Mouse (Mus musculus): ENCODE results near the gene Hist1h2af. TPM values are rescaled to one million over a fixed set of nuclear protein-coding genes. Genes with fewer than 3 reads are reported as not detected.
"Not testable (repeated sequence)": the region's sequence is repeated elsewhere in the genome, so short reads cannot be mapped to it uniquely, and the experiment has no call there.

The Hist1h2af gene
- polyA plus RNA-seq, 1 experiment from 2014 or later = 8.3 TPM

DNA sequence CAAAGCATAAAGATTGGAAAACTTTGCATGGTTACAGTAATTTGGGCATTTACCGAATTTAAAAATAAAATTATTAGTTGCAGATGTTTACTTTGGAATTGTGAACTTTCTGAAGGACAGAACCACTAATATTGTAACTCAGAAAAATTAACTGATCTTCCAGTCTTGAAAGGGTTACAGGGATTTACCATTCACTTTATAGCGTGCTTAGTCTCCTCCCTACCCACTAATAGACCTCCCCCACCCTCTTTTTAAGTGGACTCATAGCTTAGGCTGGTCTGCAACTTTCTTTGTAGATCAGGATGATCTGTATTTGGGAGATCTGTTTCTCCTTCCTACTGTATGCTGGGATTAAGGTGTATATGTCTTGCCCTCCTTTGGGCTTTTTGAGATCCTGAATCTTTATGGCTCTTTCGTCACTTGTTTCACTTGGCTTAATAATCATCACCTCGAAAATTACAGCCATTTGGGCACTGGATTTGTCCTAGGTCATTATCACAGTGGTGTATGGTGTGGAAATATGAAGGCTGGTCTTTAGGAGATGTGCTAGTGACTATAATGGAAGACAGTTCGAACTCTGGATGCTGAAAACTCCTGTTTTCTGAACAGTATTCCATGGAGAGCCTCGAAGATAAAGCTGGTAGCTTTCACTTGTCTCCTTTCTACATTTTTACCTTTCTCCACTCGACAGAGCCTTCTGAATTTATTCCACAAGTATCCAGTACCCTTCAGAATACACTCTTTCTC lies 2.5 kb downstream of the Hist1h2af start:
- Histone ChIP-seq H3K4me3 (replicated peaks) (peak overlapping the region; percentile 66), H3K4me1 (replicated peaks) (peaks cover 55% of the 10 kb centered on the region), H3K9me3 (replicated peaks) (no peaks in the 10 kb centered on the region), H3K27me3 (no peaks in the 10 kb centered on the region), H3K36me3 (replicated peaks) (no peaks in the 10 kb centered on the region), H3K9ac (peak overlapping the region; percentile 73), H3K4me2 (peak overlapping the region; percentile 78), H3K27ac (replicated peaks) (peak overlapping the region; percentile 98)
- ATAC-seq (ENCODE audit: insufficient read depth) = no peak
- 12% methylated on average over 7 of the region's 7 CpGs for WGBS (ENCODE audit: insufficient replicate concordance)

DNA sequence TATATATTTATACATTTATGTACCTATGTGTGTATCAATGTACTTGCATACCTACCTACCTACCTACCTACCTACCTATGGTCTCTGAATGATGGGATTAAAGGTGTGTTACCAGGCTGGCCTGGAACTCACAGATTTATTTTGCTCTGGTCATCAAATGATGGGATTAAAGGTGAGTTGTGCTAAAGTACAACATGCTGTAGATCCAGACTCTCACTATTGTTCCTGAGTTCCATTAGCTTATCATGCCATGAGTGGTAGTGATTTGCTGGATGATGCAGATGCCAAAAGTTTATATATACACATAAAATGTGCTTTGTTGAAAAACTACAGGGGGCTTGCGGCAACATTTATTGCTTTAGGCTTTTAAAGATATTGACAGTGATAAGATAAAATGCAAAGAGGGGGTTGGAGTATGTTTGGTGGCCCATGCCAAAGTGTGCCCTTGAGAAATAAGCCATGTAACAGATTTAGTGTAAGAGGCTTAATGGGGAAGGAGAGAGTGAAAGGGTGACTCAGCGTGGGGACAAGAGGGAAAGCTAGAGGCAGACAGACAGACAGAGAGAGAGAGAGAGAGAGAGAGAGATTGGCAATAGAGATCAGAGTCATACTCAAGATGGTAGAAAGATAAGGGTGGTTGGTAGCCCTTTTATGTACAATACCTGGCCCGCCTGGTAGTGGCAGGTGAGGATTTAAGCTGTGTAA lies 3.5 kb downstream of the Hist1h2af start:
- no peaks in the 10 kb centered on the region for H3K36me3 ChIP-seq (replicated peaks)
- H3K4me2 ChIP-seq = peak overlapping the region; percentile 78
- no peaks in the 10 kb centered on the region for H3K9me3 ChIP-seq (replicated peaks)
- peak overlapping the region; percentile 98 for H3K27ac ChIP-seq (replicated peaks)
- ATAC-seq (ENCODE audit: insufficient read depth) = no peak
- H3K27me3 ChIP-seq = no peaks in the 10 kb centered on the region
- WGBS (ENCODE audit: insufficient replicate concordance) = 57% methylated on average over 3 of the region's 3 CpGs
- H3K4me3 ChIP-seq (replicated peaks) = peak overlapping the region; percentile 66
- H3K4me1 ChIP-seq (replicated peaks) = peaks cover 58% of the 10 kb centered on the region
- peak overlapping the region; percentile 73 for H3K9ac ChIP-seq

DNA sequence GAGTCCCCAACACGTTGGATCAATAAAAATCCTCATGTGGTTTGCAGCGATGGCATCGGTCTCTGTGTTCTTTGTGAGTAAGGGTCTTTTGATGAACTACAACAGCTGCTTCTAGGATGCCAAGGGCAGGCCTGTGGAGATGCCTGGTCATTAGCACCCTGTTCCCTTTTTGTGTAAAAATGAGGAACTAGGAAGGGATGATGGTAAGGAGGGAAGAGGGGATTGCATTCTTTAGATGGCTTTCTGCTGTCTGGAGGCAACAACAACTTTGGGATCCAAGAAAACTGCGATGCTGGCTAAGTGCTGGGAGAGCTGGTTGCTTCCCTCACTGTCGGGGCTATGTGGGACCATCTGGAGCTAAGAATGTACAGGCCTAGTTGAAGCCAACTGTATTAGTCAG lies 4.5 kb downstream of the Hist1h2af start:
- Histone ChIP-seq H3K4me3 (replicated peaks) (0 out of 2 replicates have a peak overlapping the region, but pooled peaks have one; percentile 66), H3K9me3 (replicated peaks) (no peaks in the 10 kb centered on the region), H3K4me2 (peak overlapping the region; percentile 78), H3K27ac (replicated peaks) (peak overlapping the region; percentile 98), H3K36me3 (replicated peaks) (no peaks in the 10 kb centered on the region), H3K9ac (peak overlapping the region; percentile 73; the same call in 1 of the 2 replicates), H3K27me3 (no peaks in the 10 kb centered on the region), H3K4me1 (replicated peaks) (peaks cover 47% of the 10 kb centered on the region)
- WGBS (ENCODE audit: insufficient replicate concordance) = 72% methylated on average over 5 of the region's 5 CpGs
- no peak for ATAC-seq (ENCODE audit: insufficient read depth)

DNA sequence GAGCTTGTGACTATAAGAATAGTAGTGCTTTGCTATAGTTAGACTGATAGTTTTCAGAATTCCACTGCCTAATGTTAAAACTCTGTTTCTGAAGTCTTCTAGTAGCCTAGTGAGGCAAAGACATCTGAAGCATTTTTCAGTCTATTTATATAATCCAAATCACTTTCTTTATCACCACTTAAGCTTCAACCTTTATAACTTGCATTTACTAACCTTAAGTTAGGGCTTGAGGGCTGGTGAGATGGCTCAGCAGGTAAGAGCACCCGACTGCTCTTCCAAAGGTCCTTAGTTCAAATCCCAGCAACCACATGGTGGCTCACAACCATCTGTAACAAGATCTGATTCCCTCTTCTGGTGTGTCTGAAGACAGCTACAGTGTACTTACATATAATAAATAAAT lies 6.1 kb downstream of the Hist1h2af start:
- H3K4me3 ChIP-seq (replicated peaks); H3K4me2 ChIP-seq; H3K36me3 ChIP-seq (replicated peaks); H3K9me3 ChIP-seq (replicated peaks); H3K27me3 ChIP-seq; H3K9ac ChIP-seq; ATAC-seq (ENCODE audit: insufficient read depth): not testable (repeated sequence)
- WGBS (ENCODE audit: insufficient replicate concordance) = 66% methylated on average over 1 of the region's 1 CpGs
- H3K4me1 ChIP-seq (replicated peaks) = peaks cover 40% of the 10 kb centered on the region
- peak overlapping the region; percentile 98; the same call in 1 of the 2 replicates for H3K27ac ChIP-seq (replicated peaks)

DNA sequence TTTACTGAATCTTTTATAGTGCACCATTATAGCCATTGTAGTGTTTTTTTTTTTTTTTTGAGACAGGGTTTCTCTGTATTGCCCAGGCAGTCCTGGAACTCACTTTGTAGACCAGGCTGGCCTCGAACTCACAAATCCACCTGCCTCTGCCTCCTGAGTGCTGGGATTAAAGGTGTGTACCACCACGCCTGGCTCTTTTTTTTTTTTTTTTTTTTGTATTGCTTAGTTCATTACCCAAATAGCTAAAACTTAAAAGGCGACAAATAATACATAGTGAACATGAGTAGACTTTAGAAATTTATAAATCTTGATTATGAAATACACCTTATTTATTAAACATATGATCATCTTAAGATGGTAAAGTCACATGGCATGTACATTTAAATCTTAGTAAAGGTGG lies 7.8 kb downstream of the Hist1h2af start:
- H3K4me3 ChIP-seq (replicated peaks) = peak overlapping the region; percentile 63
- no peaks in the 10 kb centered on the region for H3K9me3 ChIP-seq (replicated peaks)
- peak overlapping the region; percentile 74 for H3K27ac ChIP-seq (replicated peaks)
- H3K27me3 ChIP-seq = no peaks in the 10 kb centered on the region
- ATAC-seq (ENCODE audit: insufficient read depth) = no peak
- H3K4me1 ChIP-seq (replicated peaks) = peaks cover 45% of the 10 kb centered on the region
- peak overlapping the region; percentile 66 for H3K4me2 ChIP-seq
- 0 out of 2 replicates have a peak overlapping the region, but pooled peaks have one; percentile 43 for H3K9ac ChIP-seq
- H3K36me3 ChIP-seq (replicated peaks) = no peaks in the 10 kb centered on the region
- 46% methylated on average over 3 of the region's 3 CpGs for WGBS (ENCODE audit: insufficient replicate concordance)

DNA sequence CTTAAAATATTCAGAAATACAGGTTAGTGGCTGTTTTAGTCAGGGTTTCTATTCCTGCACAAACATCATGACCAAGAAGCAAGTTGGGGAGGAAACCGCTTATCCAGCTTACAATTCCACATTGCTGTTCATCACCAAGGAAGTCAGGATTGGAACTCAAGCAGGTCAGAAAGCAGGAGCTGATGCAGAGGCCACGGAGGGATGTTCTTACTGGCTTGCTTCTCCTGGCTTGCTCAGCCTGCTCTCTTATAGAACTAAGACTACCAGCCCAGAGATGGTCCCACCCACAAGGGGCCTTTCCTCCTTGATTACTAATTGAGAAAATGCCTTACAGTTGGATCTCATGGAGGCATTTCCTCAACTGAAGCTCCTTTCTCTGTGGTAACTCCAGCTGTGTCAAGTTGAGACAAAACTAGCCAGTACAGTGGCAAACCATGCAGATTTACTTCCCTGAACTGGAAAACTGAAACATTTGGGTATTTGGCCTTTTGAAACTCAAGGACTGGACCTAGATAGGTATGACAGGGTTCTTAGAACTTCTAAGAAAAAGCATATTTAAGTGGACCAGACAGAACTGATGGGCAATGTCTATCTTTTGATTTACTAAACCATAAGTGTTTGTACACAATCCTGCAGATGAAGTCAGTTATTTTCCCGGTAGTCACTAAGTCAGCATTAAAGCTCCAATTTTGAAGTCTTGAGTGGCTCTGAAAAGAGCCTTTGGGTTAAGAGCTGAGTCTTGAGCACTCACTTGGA lies 8.7 kb downstream of the Hist1h2af start:
- Histone ChIP-seq H3K4me3 (replicated peaks) (peak overlapping the region; percentile 63), H3K27ac (replicated peaks) (peak overlapping the region; percentile 97), H3K4me1 (replicated peaks) (peaks cover 42% of the 10 kb centered on the region), H3K9ac (peak overlapping the region; percentile 75), H3K4me2 (peak overlapping the region; percentile 66)
- not testable (repeated sequence) for H3K36me3 ChIP-seq (replicated peaks); ATAC-seq (ENCODE audit: insufficient read depth); H3K27me3 ChIP-seq; H3K9me3 ChIP-seq (replicated peaks)
- 9% methylated on average over 3 of the region's 3 CpGs for WGBS (ENCODE audit: insufficient replicate concordance)

DNA sequence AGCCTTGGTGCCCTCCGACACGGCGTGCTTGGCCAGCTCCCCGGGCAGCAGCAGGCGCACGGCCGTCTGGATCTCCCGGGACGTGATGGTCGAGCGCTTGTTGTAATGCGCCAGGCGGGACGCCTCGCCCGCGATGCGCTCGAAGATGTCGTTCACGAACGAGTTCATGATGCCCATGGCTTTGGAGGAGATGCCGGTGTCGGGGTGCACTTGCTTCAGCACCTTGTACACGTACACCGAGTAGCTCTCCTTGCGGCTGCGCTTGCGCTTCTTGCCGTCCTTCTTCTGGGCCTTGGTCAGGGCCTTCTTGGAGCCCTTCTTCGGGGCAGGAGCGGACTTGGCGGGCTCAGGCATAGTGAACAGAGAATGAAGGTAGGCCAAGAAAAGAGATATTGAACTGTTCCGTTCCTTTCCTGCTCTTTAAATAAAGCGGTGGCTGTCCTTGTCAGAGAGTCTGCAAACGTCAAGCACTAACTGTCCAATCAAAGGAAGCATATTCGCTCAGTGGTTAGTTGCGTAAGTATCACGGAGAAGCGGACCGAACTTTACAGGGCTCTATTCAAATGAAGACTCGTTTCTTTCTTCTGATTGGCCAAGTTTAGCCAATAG lies 9.4 kb downstream of the Hist1h2af start, which contains the start of gene Hist1h2bh:
Hist1h2bh (minus strand) TSS at position 394 of the 609 bp plus-strand sequence.
- H3K9me3 ChIP-seq (replicated peaks); H3K27me3 ChIP-seq; H3K36me3 ChIP-seq (replicated peaks): not testable (repeated sequence)
- under 1% methylated on average over 42 of the region's 42 CpGs for WGBS (ENCODE audit: insufficient replicate concordance)
- H3K4me1 ChIP-seq (replicated peaks) = peaks cover 35% of the 10 kb centered on the region
- peak within 1 kb of the TSS; percentile 75 for H3K9ac ChIP-seq
- peak within 1 kb of the TSS; percentile 63 for H3K4me3 ChIP-seq (replicated peaks)
- peak within 1 kb of the TSS; percentile 66 for H3K4me2 ChIP-seq
- peak within 1 kb of the TSS; percentile 97 for H3K27ac ChIP-seq (replicated peaks)
- peak; percentile 85 for ATAC-seq (ENCODE audit: insufficient read depth)

DNA sequence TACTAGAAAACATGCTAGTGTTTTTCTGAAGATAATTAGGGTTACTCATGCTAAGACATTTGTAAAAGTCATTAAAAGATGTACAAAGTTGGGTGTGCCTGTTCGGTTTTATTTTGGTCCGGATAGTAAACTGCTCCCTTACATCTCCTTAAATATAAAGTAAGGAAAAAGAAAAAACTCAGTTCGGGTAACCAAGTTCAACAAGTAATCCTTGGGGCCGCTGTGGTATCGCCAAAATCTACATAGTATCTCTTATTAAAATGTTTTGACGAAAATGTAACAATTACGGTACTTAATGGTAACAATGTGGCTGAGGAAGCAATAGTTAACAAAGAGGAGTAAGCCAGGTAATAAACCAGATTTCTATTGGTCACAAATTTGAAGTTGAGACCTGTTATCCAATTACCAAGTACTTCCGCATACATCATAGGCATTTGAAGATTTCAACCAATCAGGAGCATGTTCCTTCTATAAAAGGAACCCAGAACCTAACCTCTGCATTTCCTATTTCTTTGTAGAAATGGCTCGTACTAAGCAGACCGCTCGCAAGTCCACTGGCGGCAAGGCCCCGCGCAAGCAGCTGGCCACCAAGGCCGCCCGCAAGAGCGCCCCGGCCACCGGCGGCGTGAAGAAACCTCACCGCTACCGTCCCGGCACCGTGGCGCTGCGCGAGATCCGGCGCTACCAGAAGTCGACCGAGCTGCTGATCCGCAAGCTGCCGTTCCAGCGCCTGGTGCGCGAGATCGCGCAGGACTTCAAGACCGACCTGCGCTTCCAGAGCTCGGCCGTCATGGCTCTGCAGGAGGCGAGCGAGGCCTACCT lies 10.5 kb downstream of the Hist1h2af start, which contains the start of gene Hist1h3f:
Hist1h3f (plus strand) TSS at position 88 of the 822 bp plus-strand sequence.
- Histone ChIP-seq H3K4me2 (peak within 1 kb of the TSS; percentile 66), H3K27ac (replicated peaks) (peak within 1 kb of the TSS; percentile 97), H3K9ac (peak within 1 kb of the TSS; percentile 75), H3K4me1 (replicated peaks) (peaks cover 30% of the 10 kb centered on the region), H3K36me3 (replicated peaks) (no peaks in the 10 kb centered on the region), H3K4me3 (replicated peaks) (peak within 1 kb of the TSS; percentile 63), H3K9me3 (replicated peaks) (no peaks in the 10 kb centered on the region), H3K27me3 (no peaks in the 10 kb centered on the region)
- peak; percentile 75 for ATAC-seq (ENCODE audit: insufficient read depth)
- under 1% methylated on average over 31 of the region's 45 CpGs for WGBS (ENCODE audit: insufficient replicate concordance)

DNA sequence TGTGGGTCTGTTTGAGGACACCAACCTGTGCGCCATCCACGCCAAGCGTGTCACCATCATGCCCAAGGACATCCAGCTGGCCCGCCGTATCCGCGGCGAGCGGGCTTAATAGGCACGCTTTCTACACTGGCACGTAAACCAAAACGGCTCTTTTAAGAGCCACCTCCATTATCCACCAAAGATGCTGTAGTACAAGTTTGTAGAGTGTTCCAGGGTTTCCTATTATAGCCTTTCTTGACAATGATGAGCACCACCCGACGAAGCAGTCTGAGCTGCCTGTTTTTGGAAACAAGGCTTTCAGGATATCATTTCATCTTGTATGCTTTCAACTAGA lies 11.0 kb downstream of the Hist1h2af start:
- not testable (repeated sequence) for H3K36me3 ChIP-seq (replicated peaks)

DNA sequence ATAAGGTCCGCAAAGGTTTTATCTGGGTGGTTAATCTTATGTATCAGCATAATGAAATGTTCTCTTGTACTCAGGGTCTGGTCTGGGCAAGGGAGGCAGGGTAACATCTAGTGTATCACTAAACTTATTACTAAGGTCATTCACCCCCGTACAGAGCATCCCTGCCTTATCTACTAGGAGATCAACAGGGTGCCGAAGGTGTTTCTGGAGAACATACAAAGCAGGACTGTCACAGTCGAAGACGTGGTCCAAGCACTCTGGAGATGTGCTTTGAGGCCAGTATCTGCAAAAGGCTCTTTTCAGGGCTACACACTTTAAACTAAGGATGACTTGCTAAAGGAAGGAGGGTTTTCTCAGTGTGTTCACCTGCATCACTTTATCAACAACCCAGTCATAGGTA lies 13.0 kb downstream of the Hist1h2af start:
- ATAC-seq (ENCODE audit: insufficient read depth) = no peak
- H3K9me3 ChIP-seq (replicated peaks) = no peaks in the 10 kb centered on the region
- H3K4me1 ChIP-seq (replicated peaks) = peaks cover 33% of the 10 kb centered on the region
- peak overlapping the region; percentile 38; the same call in 1 of the 2 replicates for H3K4me3 ChIP-seq (replicated peaks)
- WGBS (ENCODE audit: insufficient replicate concordance) = 70% methylated on average over 5 of the region's 5 CpGs
- H3K36me3 ChIP-seq (replicated peaks) = no peaks in the 10 kb centered on the region
- peak overlapping the region; percentile 87 for H3K27ac ChIP-seq (replicated peaks)
- H3K27me3 ChIP-seq = no peaks in the 10 kb centered on the region
- 0 out of 2 replicates have a peak overlapping the region, but pooled peaks have one; percentile 3 for H3K9ac ChIP-seq
- peak overlapping the region; percentile 60 for H3K4me2 ChIP-seq

More for the DNA sequence above, 11.0 kb downstream of the Hist1h2af start:
- H3K4me3 ChIP-seq (replicated peaks) = peak overlapping the region; percentile 59
- peak overlapping the region; percentile 66 for H3K4me2 ChIP-seq
- WGBS (ENCODE audit: insufficient replicate concordance) = 1% methylated on average over 14 of the region's 14 CpGs
- H3K27me3 ChIP-seq; H3K9me3 ChIP-seq (replicated peaks); ATAC-seq (ENCODE audit: insufficient read depth): not testable (repeated sequence)
- H3K9ac ChIP-seq = 0 out of 2 replicates have a peak overlapping the region, but pooled peaks have one; percentile 46
- H3K4me1 ChIP-seq (replicated peaks) = peaks cover 35% of the 10 kb centered on the region
- H3K27ac ChIP-seq (replicated peaks) = peak overlapping the region; percentile 97
